Mouse (Mus musculus) retina, adult 2 months (tissue): ENCODE measurements at regions not wholly inside any gene's neighbourhood (a gene's known extent, or its start where the extent isn't known, plus 50 kb on each side); places are given as distances from the start of the nearest gene placed in this dataset.

Source experiments
- DNase-seq: peaks from one replicate; pipeline ENCODE4 v3.0.0-alpha.2; 2012; ENCODE audit warnings: low read depth, low spot score

GRCm38 (mm10) chr2:75491150-75491549 is 167.9 kb upstream of the Hnrnpa3 start:
- DNase-seq = no peak

DNA sequence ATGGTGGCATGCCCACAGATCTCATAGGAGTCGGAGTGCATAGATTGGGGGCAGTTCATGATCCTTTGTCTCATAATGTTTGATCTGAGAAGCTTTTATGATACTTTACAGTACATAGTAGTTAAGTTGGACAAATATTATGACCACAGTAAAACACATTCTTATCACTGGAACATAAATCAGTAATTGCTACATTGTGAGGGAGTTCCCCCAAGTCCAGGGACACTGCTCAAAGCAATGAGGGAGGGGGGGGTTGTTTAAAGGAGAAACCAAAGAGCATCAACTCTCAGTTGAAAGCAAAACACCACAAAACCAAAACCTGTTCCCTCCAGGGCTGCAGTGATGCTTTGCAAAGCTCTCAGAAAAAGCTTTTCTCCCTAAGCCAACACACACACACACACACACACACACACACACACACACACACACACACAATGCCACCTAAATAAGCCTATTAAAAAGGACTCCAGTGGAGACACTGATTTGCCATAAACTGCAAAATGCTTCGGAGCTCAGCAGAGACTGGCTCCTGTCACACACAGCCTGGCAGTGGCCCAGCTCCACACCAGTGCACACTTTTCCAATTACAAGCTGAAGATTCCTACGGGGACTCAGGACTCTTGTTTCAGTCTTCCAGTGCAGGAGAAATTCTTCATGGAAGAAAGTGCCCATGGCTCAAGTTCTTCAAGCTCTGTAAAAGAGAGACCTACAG is 167.1 kb upstream of the Hnrnpa3 start:
- DNase-seq = no peak

- no peak for DNase-seq
Observed at GRCm38 (mm10) chr2:75492501-75492898, 166.6 kb upstream of the Hnrnpa3 start.

DNA sequence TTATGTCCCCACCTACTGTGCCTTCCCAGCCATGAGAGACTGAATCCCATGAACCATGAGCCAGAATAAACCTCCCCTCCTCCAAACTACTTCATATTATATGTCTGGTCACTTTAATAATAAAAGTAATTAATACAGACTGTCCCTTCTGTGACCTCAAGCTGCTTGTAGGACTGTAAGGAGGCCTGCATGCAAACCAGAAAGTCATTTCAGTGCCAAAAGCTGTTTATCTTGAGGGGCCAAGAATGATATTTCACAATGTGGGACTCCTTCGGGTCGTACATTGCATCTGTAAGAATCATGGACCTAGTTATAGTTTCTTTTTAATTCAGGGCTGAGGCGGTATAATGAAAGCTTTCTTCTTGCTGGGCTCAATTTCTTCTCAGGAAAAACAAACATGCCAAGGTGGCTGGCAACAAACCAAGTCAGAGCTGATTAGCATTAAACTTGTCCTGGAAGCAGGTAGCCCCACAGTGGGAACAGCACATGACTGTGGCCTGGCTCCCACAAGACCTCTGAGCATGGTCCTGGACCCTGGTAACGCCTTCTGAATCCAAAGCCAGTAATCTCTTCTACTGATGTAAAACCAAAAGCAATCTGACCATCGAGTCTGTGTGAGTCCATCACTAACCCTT is 162.3 kb upstream of the Hnrnpa3 start:
- no peak for DNase-seq

- no peak for DNase-seq
Observed at GRCm38 (mm10) chr2:75510223-75510622, 148.8 kb upstream of the Hnrnpa3 start.

- DNase-seq = no peak
Observed at GRCm38 (mm10) chr2:75512422-75513170, 146.5 kb upstream of the Hnrnpa3 start.

- DNase-seq = no peak
Observed at GRCm38 (mm10) chr2:75514171-75514570, 144.9 kb upstream of the Hnrnpa3 start.

DNA sequence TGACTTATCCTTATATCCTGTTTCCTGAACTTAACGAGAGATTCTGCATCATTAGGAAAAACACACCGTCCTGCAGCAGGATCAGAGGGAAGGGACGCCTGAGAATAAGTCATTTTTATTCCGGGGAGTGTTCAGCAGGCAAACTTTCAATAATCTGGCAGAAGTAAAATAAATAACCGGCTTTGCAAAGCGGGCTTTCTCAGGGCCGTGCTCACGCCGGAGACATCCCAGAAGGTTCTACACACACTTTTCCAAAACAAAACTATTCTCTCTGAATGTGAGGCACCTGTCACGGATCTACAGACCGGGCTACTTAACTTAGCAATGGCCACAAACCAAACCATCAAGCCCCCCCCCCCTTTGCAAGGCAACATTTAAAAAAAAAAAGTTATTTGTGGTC is 142.8 kb upstream of the Hnrnpa3 start:
- DNase-seq = no peak

DNA sequence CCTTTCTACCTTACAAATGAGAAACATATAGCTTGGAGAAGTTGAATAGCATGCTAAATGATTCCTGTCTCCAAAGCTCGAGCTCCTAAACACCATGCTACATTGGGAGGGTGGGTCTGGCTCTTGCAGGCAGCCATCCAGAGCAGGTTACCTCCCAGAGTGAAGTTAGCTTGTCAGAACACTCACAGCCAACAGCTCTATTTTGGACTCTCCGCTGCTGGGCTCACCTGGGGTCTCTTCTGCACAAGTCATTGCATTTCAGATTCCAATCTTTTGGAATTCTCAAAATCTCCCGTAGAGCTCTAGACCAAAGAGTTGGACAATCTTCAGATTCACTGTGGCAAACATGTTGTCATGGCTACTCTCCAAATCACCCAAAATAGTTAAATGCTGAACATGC is 142.0 kb upstream of the Hnrnpa3 start:
- no peak for DNase-seq

DNA sequence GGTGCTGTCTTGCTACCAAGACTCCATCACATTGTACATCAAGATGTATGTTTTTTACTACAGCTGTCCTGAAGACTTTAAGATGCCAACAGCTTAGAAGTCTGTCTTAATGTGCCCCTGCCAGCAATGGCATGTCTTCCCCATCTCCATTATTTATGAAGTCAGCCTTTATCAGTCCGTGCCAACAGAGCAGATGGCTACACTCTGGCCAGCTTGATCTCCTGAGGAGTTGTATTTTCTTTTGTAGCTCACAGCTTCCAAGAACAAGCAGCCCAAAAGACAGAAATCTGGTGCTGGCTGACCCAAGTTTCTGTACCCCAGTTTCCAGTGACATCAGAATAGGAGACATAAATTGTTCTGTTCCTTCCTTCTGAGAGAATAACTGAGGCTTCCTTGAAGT is 140.5 kb upstream of the Hnrnpa3 start:
- DNase-seq = no peak

DNA sequence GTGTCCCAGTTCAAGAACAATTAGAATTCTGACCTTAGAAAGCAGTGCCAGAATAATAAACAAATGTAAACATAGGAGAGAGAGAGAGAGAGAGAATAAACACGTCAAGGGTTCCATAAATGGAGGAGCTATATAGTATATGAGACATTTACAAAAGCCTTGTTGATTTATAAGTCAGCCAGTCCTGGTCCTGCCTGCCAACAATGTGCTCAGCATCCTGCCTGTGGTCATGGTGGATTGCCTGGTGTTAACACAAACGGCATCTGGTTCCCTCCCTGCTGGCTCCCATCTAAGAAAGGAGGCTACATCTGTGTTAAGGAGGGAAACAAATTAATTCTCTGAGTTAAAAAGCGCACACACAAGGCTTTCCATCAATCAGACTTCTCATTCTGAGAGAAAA is 133.5 kb upstream of the Hnrnpa3 start:
- no peak for DNase-seq

GRCm38 (mm10) chr2:75528706-75529105 is 130.4 kb upstream of the Hnrnpa3 start:
- no peak for DNase-seq

DNA sequence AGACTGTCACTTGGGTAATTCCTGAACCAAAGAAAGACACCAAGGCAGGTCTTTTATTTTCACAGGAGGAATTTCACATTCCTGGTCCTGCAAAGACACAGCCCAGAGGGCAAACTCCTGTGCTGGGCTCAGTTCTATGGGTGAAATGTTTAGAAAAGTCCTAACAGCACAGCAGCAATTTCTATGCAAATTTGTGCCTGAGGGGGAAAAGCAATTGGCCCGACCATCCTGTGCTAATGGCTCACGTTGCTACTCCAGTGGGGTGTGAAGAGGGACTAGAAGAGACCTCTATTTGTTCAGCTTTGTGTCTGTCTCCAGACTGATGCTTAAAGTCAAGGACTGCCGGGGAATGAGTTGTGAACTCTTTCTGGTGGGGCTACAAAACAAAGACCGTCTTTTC is 120.9 kb upstream of the Hnrnpa3 start:
- DNase-seq = no peak

GRCm38 (mm10) chr2:75539726-75540125 is 119.3 kb upstream of the Hnrnpa3 start:
- DNase-seq = no peak

- no peak for DNase-seq
Observed at GRCm38 (mm10) chr2:75542331-75542730, 116.7 kb upstream of the Hnrnpa3 start.

DNA sequence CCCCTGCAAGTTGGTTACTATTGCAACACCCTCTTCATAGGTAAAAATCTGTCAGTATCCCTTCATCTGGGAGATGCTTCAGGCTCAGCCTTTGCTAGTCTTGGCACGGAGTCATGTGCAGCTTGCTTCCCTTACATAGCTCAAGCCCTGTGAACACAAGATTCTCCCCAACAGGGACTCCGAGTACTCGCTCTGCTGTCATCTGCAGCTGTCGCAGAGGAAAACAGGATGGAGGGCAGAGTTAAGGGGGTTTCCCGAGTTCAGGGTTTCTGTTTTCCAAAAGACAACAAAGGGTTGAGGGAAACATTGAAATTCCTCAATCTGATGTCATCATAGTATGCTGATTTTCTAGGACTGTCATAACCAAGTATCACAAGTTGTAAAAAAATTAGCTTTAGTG is 116.3 kb upstream of the Hnrnpa3 start:
- DNase-seq = no peak

GRCm38 (mm10) chr2:75545971-75546370 is 113.1 kb upstream of the Hnrnpa3 start:
- no peak for DNase-seq

DNA sequence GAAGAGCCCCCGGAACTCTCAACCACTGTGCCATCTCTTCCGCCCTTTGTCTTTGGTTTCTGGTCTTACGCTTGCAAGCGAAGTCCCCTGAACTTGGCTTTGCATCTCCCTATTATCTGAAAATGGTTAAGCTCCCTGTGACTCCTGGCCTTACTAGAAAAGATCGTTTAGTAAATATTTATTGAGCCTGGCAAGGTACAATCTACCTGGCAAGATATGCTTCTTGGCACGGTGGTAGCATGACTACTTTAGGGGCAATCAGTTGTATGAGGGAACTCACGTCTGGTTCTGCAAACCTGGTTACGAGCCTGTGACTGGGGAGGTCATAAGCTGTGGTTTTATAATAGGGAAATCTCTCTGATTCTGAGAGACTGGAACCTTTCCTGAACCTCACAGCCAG is 103.4 kb upstream of the Hnrnpa3 start:
- no peak for DNase-seq

DNA sequence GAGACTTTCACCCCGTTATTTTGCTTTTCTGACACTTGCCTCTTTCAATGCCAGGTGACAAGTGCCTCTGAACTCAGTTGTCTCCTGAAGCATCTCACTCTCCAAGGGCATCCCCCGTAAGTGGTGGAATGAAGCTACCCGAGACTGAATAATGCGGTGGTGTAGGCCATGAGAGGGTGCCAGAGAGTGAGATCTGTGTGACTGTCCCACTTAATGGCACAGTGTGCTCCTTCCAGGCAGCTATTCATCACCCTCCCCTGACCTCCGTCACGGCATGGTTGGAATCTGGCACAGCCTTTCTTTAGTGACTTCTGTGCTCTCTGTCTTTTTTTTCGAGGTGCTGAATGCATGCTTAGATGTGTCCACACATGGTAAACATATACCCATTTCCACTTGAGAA is 102.3 kb upstream of the Hnrnpa3 start:
- no peak for DNase-seq

GRCm38 (mm10) chr2:75557392-75557791 is 101.7 kb upstream of the Hnrnpa3 start:
- no peak for DNase-seq

- DNase-seq = no peak
Observed at GRCm38 (mm10) chr2:75559920-75560319, 99.1 kb upstream of the Hnrnpa3 start.

DNA sequence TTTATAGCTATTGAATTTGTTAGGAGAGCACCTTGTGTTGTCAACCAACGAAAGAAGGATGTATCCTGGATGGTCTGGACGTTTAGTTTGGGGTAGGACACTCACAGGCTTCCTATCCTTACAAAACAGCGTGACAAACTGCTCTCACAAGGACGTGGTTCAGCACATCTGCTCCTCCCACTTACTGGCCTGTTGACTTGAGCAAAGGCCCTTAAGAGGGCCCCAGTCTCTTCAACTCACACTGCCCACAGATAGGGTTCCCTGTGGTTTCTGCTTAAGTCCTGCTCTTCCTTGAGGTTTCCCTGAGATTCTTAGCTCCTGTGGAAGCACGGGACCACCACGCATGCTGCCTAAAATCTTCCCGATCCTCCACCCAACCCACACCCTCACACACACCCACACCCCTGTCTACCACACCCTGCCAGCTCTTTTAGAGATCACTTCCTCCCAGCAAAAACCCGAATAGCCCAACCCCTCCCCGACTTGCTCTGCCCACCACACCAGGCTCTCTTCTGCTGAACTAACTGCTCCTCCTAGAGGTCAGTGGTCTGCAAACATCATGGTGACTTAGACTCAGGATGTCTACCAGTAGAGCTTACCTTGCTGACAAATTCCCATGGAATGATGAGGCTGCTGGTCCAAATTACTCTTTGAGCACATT is 95.7 kb upstream of the Hnrnpa3 start:
- no peak for DNase-seq
